Mouse (Mus musculus) liver, adult 2 months (tissue): Measurements from ENCODE around the gene Psma1.

Source experiments
- CTCF ChIP-seq: fragments of 200-500 bp; IDR thresholded peaks from 2 replicates; pipeline ENCODE4 v1.5.1; 2011; ENCODE audit warnings: low read depth, low read length, control low read depth
- POLR2A ChIP-seq: fragments of 200-500 bp; IDR thresholded peaks from 2 replicates; pipeline ENCODE4 v1.6.1; 2011; ENCODE audit warnings: low read length, control low read depth; ENCODE audit not compliant: insufficient read depth; ENCODE audit errors: extremely low read depth

- no peak for TF ChIP-seq CTCF
- no peak for TF ChIP-seq POLR2A
These were observed 47.6 kb upstream of the Psma1 start for GRCm38 (mm10) chr7:114323527-114323926.
